ENCODE assay signal across 11 mouse cellular contexts in genomic region chr12:72723965-72724364, GRCm38 (mm10). TPM values are rescaled to one million over a fixed set of nuclear protein-coding genes. Genes with fewer than 3 reads are reported as not detected.
A peak's percentile ranks its signal among the peaks of the same experiment; 100 is the strongest.
DNase-seq lines count a peak whose midpoint lies in the region; ATAC-seq and TF ChIP-seq lines count a peak whose summit lies in the region.
"Had no signal": no experiment of that assay in that cellular context is flagged by ENCODE, and none has a peak within 500 bp of the region (broad histone marks: within the 10 kb centered on the region; RNA-seq: fewer than 3 reads in every experiment).

No protein-coding gene starts in this region.

- TF ChIP-seq CTCF in lung, postnatal 0 days (IDR thresholded peaks at IDR 0.05), result no peak
- TF ChIP-seq CTCF in lung, adult 2 months (IDR thresholded peaks at IDR 0.05; ENCODE audit: insufficient read depth, low read length), result no peak

- no peak overlapping the region for H3K9ac ChIP-seq in lung, postnatal 0 days (replicated peaks; ENCODE audit: low read depth)
- H3K9ac ChIP-seq: limb, embryonic 15.5 days; neural tube, embryonic 13.5 days had no signal

- H3K4me3 ChIP-seq in lung, postnatal 0 days (ENCODE audit: low read depth, low read length), result no peak overlapping the region
- H3K4me3 ChIP-seq in lung, adult 2 months (replicated peaks; ENCODE audit: extremely low read depth, low read depth, low read length), result no peak overlapping the region
- H3K4me3 ChIP-seq: limb, embryonic 15.5 days; neural tube, embryonic 13.5 days had no signal

- no peaks in the 10 kb centered on the region for H3K27me3 ChIP-seq in lung, postnatal 0 days (replicated peaks; ENCODE audit: insufficient read depth, low read length)
- H3K27me3 ChIP-seq: limb, embryonic 15.5 days; neural tube, embryonic 13.5 days had no signal

- no peak for TF ChIP-seq POLR2A in lung, adult 2 months (IDR thresholded peaks at IDR 0.05; ENCODE audit: borderline replicate concordance, extremely low read depth, low read depth, low read length)

- no peaks in the 10 kb centered on the region for H3K4me1 ChIP-seq in lung, postnatal 0 days (ENCODE audit: insufficient read depth, low read depth, low read length)
- no peaks in the 10 kb centered on the region for H3K4me1 ChIP-seq in lung, adult 2 months (ENCODE audit: control insufficient read depth, insufficient read depth, low read length)
- H3K4me1 ChIP-seq: limb, embryonic 15.5 days; neural tube, embryonic 13.5 days had no signal

- DNase-seq in cerebellum, postnatal 14 days, result peak; percentile 36 to 50
- no peak for DNase-seq in cerebellum, adult 9-11 months
- peak; percentile 8 for DNase-seq in lung, postnatal 0 days (ENCODE audit: low spot score)
- DNase-seq in lung, adult 2 months, result no peak
- peak; percentile 34 to 58 for DNase-seq in kidney, postnatal 4 days
- DNase-seq in right cerebral cortex, postnatal 25 days, result no peak
- no peak for DNase-seq in heart, adult 8-10 months (ENCODE audit: low spot score)

- ATAC-seq in lung, postnatal 0 days, result no peak
- ATAC-seq in CD4-positive, CD25-positive, alpha-beta regulatory T cell, adult 4 months, result no peak

- H3K36me3 ChIP-seq in lung, postnatal 0 days (ENCODE audit: insufficient read depth, low read length), result no peaks in the 10 kb centered on the region
- H3K36me3 ChIP-seq: limb, embryonic 15.5 days; neural tube, embryonic 13.5 days had no signal

- H3K4me2 ChIP-seq in lung, postnatal 0 days (replicated peaks; ENCODE audit: low read depth, low read length), result no peak overlapping the region
- H3K4me2 ChIP-seq: limb, embryonic 15.5 days; midbrain, embryonic 11.5 days; neural tube, embryonic 13.5 days had no signal

- no peak for TF ChIP-seq EP300 in lung, postnatal 0 days (IDR thresholded peaks at IDR 0.05)

- no peaks in the 10 kb centered on the region for H3K9me3 ChIP-seq in lung, postnatal 0 days (ENCODE audit: low read length)
- H3K9me3 ChIP-seq: limb, embryonic 15.5 days; neural tube, embryonic 13.5 days had no signal

- 20% methylated on average over 3 of the region's 3 CpGs for WGBS in lung, postnatal 0 days
- 28% methylated on average over 3 of the region's 3 CpGs for WGBS in lung, adult 2 months

- no peak overlapping the region for H3K27ac ChIP-seq in lung, postnatal 0 days (ENCODE audit: low read length)
- H3K27ac ChIP-seq: limb, embryonic 15.5 days; neural tube, embryonic 13.5 days had no signal

RNA-seq across cellular contexts. Expression of gene Ppm1a, which starts 33.3 kb away (rescaled TPM):
- polyA plus RNA-seq in lung, postnatal 0 days (2015; fragmentation: Nextera tagmentation; extraction: Ambion mirVana), result 54.4 and 57.0 TPM in 2 replicates
- 32.0 and 54.9 TPM in 2 replicates for polyA plus RNA-seq in lung, adult 2 months (2012; rRNA removed)
- polyA plus RNA-seq in CD4-positive, CD25-positive, alpha-beta regulatory T cell, adult 4 months (2017; shearing (Covaris generic)), result 10 to 100 TPM; 25.1 to 38.1 TPM
- 100 to 1,000 TPM; 237 to 283 (median 258) TPM for total RNA-seq in heart, adult 8-10 months (2022)

RNA-seq across cellular contexts. Expression of gene Dhrs7, which starts 59.3 kb away (rescaled TPM):
- 102 and 111 TPM in 2 replicates for polyA plus RNA-seq in lung, postnatal 0 days (2015; fragmentation: Nextera tagmentation; extraction: Ambion mirVana)
- polyA plus RNA-seq in lung, adult 2 months (2012; rRNA removed), result 53.4 and 72.3 TPM in 2 replicates
- 100 to 1,000 TPM in 1 of 2 experiments, 10 to 100 TPM in 1; 92.5 to 103 TPM for polyA plus RNA-seq in CD4-positive, CD25-positive, alpha-beta regulatory T cell, adult 4 months (2017; shearing (Covaris generic))
- total RNA-seq in heart, adult 8-10 months (2022), result 10 to 100 TPM; 60.9 to 71.2 (median 69.3) TPM

Comparison
In these comparisons a context has a peak if more than half of its experiments do, and no peak if none do; other contexts are left out.
1. DNase-seq: peak in cerebellum, postnatal 14 days (2 of 2), lung, postnatal 0 days (single experiment) and kidney, postnatal 4 days (2 of 2); none in cerebellum, adult 9-11 months (single experiment), lung, adult 2 months (single experiment), right cerebral cortex, postnatal 25 days (single experiment) and heart, adult 8-10 months (single experiment).